ENCODE assay signal across 8 mouse cellular contexts in genomic region chr9:121710584-121710975, GRCm38 (mm10). TPM values are rescaled to one million over a fixed set of nuclear protein-coding genes. Genes with fewer than 3 reads are reported as not detected.
A peak's percentile ranks its signal among the peaks of the same experiment; 100 is the strongest.
DNase-seq lines count a peak whose midpoint lies in the region; ATAC-seq lines count a peak whose summit lies in the region.

No protein-coding gene starts in this region.

- peak overlapping the region; percentile 82 for H3K4me3 ChIP-seq in kidney, embryonic 14.5 days (ENCODE audit: low read length)
- H3K4me3 ChIP-seq in forebrain, embryonic 15.5 days, result peak overlapping the region; percentile 94
- H3K4me3 ChIP-seq in liver, embryonic 12.5 days, result peak overlapping the region; percentile 93
- peak overlapping the region; percentile 73 for H3K4me3 ChIP-seq in neural tube, embryonic 14.5 days (ENCODE audit: low read depth, low read length)

- H3K9ac ChIP-seq in kidney, embryonic 14.5 days (ENCODE audit: low read depth, low read length), result peak overlapping the region; percentile 88
- peak overlapping the region; percentile 98 for H3K9ac ChIP-seq in forebrain, embryonic 15.5 days (replicated peaks)
- H3K9ac ChIP-seq in liver, embryonic 12.5 days, result peak overlapping the region; percentile 89
- H3K9ac ChIP-seq in neural tube, embryonic 14.5 days (replicated peaks; ENCODE audit: low read depth, low read length), result peak overlapping the region; percentile 93

- H3K9me3 ChIP-seq in kidney, embryonic 14.5 days (ENCODE audit: control insufficient read depth, low read length), result no peaks in the 10 kb centered on the region
- no peaks in the 10 kb centered on the region for H3K9me3 ChIP-seq in forebrain, embryonic 15.5 days
- no peaks in the 10 kb centered on the region for H3K9me3 ChIP-seq in liver, embryonic 12.5 days (replicated peaks)
- H3K9me3 ChIP-seq in neural tube, embryonic 14.5 days (ENCODE audit: control insufficient read depth, low read length), result no peaks in the 10 kb centered on the region

- peak; percentile 13; the same call in 1 of the 2 replicates for ATAC-seq in kidney, embryonic 14.5 days (ENCODE audit: low FRiP score, low TSS enrichment)
- ATAC-seq in forebrain, embryonic 15.5 days (replicated peaks), result 0 out of 2 replicates have a peak, but pooled peaks have one; percentile 3
- peak; percentile 67 for ATAC-seq in liver, embryonic 12.5 days
- ATAC-seq in neural tube, embryonic 14.5 days (ENCODE audit: low read depth), result peak; percentile 18; the same call in 1 of the 2 replicates

- DNase-seq in kidney, adult 18-20 months, result no peak
- DNase-seq in NIH3T3 (ENCODE audit: low read depth), result peak; percentile 37
- no peak for DNase-seq in left cerebral cortex, postnatal 25 days (ENCODE audit: low spot score in 2 of 2)
- no peak for DNase-seq in testis, postnatal 14 days (ENCODE audit: low spot score)

- peaks cover 26% of the 10 kb centered on the region for H3K4me1 ChIP-seq in kidney, embryonic 14.5 days (ENCODE audit: control insufficient read depth, insufficient read depth, low read length)
- peaks cover 17% of the 10 kb centered on the region for H3K4me1 ChIP-seq in forebrain, embryonic 15.5 days
- H3K4me1 ChIP-seq in liver, embryonic 12.5 days, result peaks cover 61% of the 10 kb centered on the region
- peaks cover 14% of the 10 kb centered on the region for H3K4me1 ChIP-seq in neural tube, embryonic 14.5 days (ENCODE audit: control insufficient read depth, insufficient read depth, low read length)

- H3K27ac ChIP-seq in kidney, embryonic 14.5 days (ENCODE audit: low read depth, low read length), result peak overlapping the region; percentile 88
- H3K27ac ChIP-seq in forebrain, embryonic 15.5 days (replicated peaks), result peak overlapping the region; percentile 92
- peak overlapping the region; percentile 94 for H3K27ac ChIP-seq in liver, embryonic 12.5 days
- H3K27ac ChIP-seq in neural tube, embryonic 14.5 days (ENCODE audit: low read depth, low read length), result peak overlapping the region; percentile 93

- H3K27me3 ChIP-seq in kidney, embryonic 14.5 days (ENCODE audit: control insufficient read depth, insufficient read depth, low read length), result no peaks in the 10 kb centered on the region
- no peaks in the 10 kb centered on the region for H3K27me3 ChIP-seq in forebrain, embryonic 15.5 days
- no peaks in the 10 kb centered on the region for H3K27me3 ChIP-seq in liver, embryonic 12.5 days (replicated peaks)
- no peaks in the 10 kb centered on the region for H3K27me3 ChIP-seq in neural tube, embryonic 14.5 days (ENCODE audit: control insufficient read depth, insufficient read depth, low read length)

- 0% methylated on average over 18 of the region's 18 CpGs for WGBS in kidney, embryonic 14.5 days
- 0% methylated on average over 18 of the region's 18 CpGs for WGBS in forebrain, embryonic 15.5 days
- under 1% methylated on average over 18 of the region's 18 CpGs for WGBS in liver, embryonic 12.5 days (ENCODE audit: insufficient replicate concordance)
- under 1% methylated on average over 18 of the region's 18 CpGs for WGBS in neural tube, embryonic 14.5 days

- H3K36me3 ChIP-seq in kidney, embryonic 14.5 days (ENCODE audit: control insufficient read depth, insufficient read depth, low read length), result peaks cover 8% of the 10 kb centered on the region
- peaks cover 12% of the 10 kb centered on the region for H3K36me3 ChIP-seq in forebrain, embryonic 15.5 days
- peaks cover 24% of the 10 kb centered on the region for H3K36me3 ChIP-seq in liver, embryonic 12.5 days
- peaks cover 9% of the 10 kb centered on the region; the same call in 1 of the 2 replicates for H3K36me3 ChIP-seq in neural tube, embryonic 14.5 days (ENCODE audit: control insufficient read depth, insufficient read depth, low read length)

- H3K4me2 ChIP-seq in kidney, embryonic 14.5 days (replicated peaks; ENCODE audit: low read depth, low read length), result peak overlapping the region; percentile 68
- H3K4me2 ChIP-seq in forebrain, embryonic 15.5 days (replicated peaks), result peak overlapping the region; percentile 78
- H3K4me2 ChIP-seq in liver, embryonic 12.5 days, result peak overlapping the region; percentile 84
- H3K4me2 ChIP-seq in neural tube, embryonic 14.5 days (ENCODE audit: low read depth, low read length), result peak overlapping the region; percentile 83

- intact Hi-C loops in left cerebral cortex, postnatal 25 days (cut with DNase I), result no loop called here

RNA-seq across cellular contexts. Expression of gene Ss18l2, which starts 0.5 kb away (rescaled TPM):
- polyA plus RNA-seq in kidney, embryonic 14.5 days (2014; fragmentation: Nextera tagmentation; extraction: Ambion mirVana), result 111 and 152 TPM in 2 replicates
- polyA plus RNA-seq in forebrain, embryonic 15.5 days (2015; fragmentation: Nextera tagmentation; extraction: Ambion mirVana), result 145 TPM in 2 replicates
- 77.5 and 89.3 TPM in 2 replicates for polyA plus RNA-seq in liver, embryonic 12.5 days (2016; fragmentation: Nextera tagmentation; extraction: Ambion mirVana)
- 194 and 208 TPM in 2 replicates for polyA plus RNA-seq in neural tube, embryonic 14.5 days (2014; fragmentation: Nextera tagmentation; extraction: Ambion mirVana)
- total RNA-seq in left cerebral cortex, postnatal 25 days (2021), result 10 to 100 TPM; 79.0 to 92.0 TPM

RNA-seq across cellular contexts. Expression of gene Sec22c, which starts 5.3 kb away (rescaled TPM):
- polyA plus RNA-seq in kidney, embryonic 14.5 days (2014; fragmentation: Nextera tagmentation; extraction: Ambion mirVana), result 5.8 and 12.0 TPM in 2 replicates
- 33.9 and 39.2 TPM in 2 replicates for polyA plus RNA-seq in forebrain, embryonic 15.5 days (2015; fragmentation: Nextera tagmentation; extraction: Ambion mirVana)
- 4.4 and 5.1 TPM in 2 replicates for polyA plus RNA-seq in liver, embryonic 12.5 days (2016; fragmentation: Nextera tagmentation; extraction: Ambion mirVana)
- polyA plus RNA-seq in neural tube, embryonic 14.5 days (2014; fragmentation: Nextera tagmentation; extraction: Ambion mirVana), result 18.1 and 19.8 TPM in 2 replicates
- total RNA-seq in left cerebral cortex, postnatal 25 days (2021), result 10 to 100 TPM; 26.8 to 28.8 TPM

RNA-seq across cellular contexts. Expression of gene Nktr, which starts 8.4 kb away (rescaled TPM):
- 59.6 and 83.7 TPM in 2 replicates for polyA plus RNA-seq in kidney, embryonic 14.5 days (2014; fragmentation: Nextera tagmentation; extraction: Ambion mirVana)
- polyA plus RNA-seq in forebrain, embryonic 15.5 days (2015; fragmentation: Nextera tagmentation; extraction: Ambion mirVana), result 57.5 and 58.4 TPM in 2 replicates
- polyA plus RNA-seq in liver, embryonic 12.5 days (2016; fragmentation: Nextera tagmentation; extraction: Ambion mirVana), result 34.0 and 38.9 TPM in 2 replicates
- polyA plus RNA-seq in neural tube, embryonic 14.5 days (2014; fragmentation: Nextera tagmentation; extraction: Ambion mirVana), result 64.9 and 82.9 TPM in 2 replicates
- total RNA-seq in left cerebral cortex, postnatal 25 days (2021), result 100 to 1,000 TPM in 1 of 2 experiments, 10 to 100 TPM in 1; 95.5 to 124 TPM

RNA-seq across cellular contexts. Expression of gene Zfp651, which starts 48.5 kb away (rescaled TPM):
- 8.0 and 9.8 TPM in 2 replicates for polyA plus RNA-seq in kidney, embryonic 14.5 days (2014; fragmentation: Nextera tagmentation; extraction: Ambion mirVana)
- 20.1 and 20.6 TPM in 2 replicates for polyA plus RNA-seq in forebrain, embryonic 15.5 days (2015; fragmentation: Nextera tagmentation; extraction: Ambion mirVana)
- polyA plus RNA-seq in liver, embryonic 12.5 days (2016; fragmentation: Nextera tagmentation; extraction: Ambion mirVana), result 1.9 and 2.6 TPM in 2 replicates
- polyA plus RNA-seq in neural tube, embryonic 14.5 days (2014; fragmentation: Nextera tagmentation; extraction: Ambion mirVana), result 15.7 and 17.0 TPM in 2 replicates
- total RNA-seq in left cerebral cortex, postnatal 25 days (2021), result 100 to 1,000 TPM; 108 to 115 TPM

Comparison
In these comparisons a context has a peak if more than half of its experiments do, and no peak if none do; other contexts are left out.
1. ATAC-seq: peak in every context shown above with its lines; median percentile 67 in liver, embryonic 12.5 days; 18 in neural tube, embryonic 14.5 days; 13 in kidney, embryonic 14.5 days; 3 in forebrain, embryonic 15.5 days.